ENCODE assay signal across 9 mouse cellular contexts in genomic region chr17:35058316-35058715, GRCm38 (mm10). TPM values are rescaled to one million over a fixed set of nuclear protein-coding genes. Genes with fewer than 3 reads are reported as not detected.
DNase-seq lines count a peak whose midpoint lies in the region; ATAC-seq and TF ChIP-seq lines count a peak whose summit lies in the region.
"Had no signal": no experiment of that assay in that cellular context is flagged by ENCODE, and none has a peak within 500 bp of the region (broad histone marks: within the 10 kb centered on the region; RNA-seq: fewer than 3 reads in every experiment).

No protein-coding gene starts in this region.

- H3K27ac ChIP-seq in gastrocnemius, adult 2 months = peak overlapping the region; percentile 91
- H3K27ac ChIP-seq in forebrain, postnatal 0 days (ENCODE audit: low read depth, low read length) = peak overlapping the region; percentile 86
- H3K27ac ChIP-seq in liver, embryonic 13.5 days = peak overlapping the region; percentile 44; the same call in 1 of the 2 replicates

- H3K4me2 ChIP-seq in forebrain, postnatal 0 days (ENCODE audit: low read depth) = peak overlapping the region; percentile 83
- peak overlapping the region; percentile 92; the same call in 1 of the 2 replicates for H3K4me2 ChIP-seq in liver, embryonic 13.5 days

- peak overlapping the region; percentile 86 for H3K4me3 ChIP-seq in gastrocnemius, adult 2 months
- H3K4me3 ChIP-seq in E14TG2a.4 (replicated peaks; ENCODE audit: low read length) = peak overlapping the region; percentile 92; the same call in 1 of the 2 replicates
- H3K4me3 ChIP-seq in forebrain, postnatal 0 days (ENCODE audit: low read depth, low read length) = peak overlapping the region; percentile 79
- no peak overlapping the region for H3K4me3 ChIP-seq in liver, embryonic 13.5 days (replicated peaks)

- H3K27me3 ChIP-seq in E14TG2a.4 (ENCODE audit: insufficient read depth, low read length) = peaks cover 6% of the 10 kb centered on the region
- H3K27me3 ChIP-seq in forebrain, postnatal 0 days (ENCODE audit: insufficient read depth, low read length) = no peaks in the 10 kb centered on the region
- H3K27me3 ChIP-seq in liver, embryonic 13.5 days = peaks cover 26% of the 10 kb centered on the region

- peaks cover 71% of the 10 kb centered on the region for H3K4me1 ChIP-seq in E14TG2a.4 (replicated peaks; ENCODE audit: low read depth, low read length)
- peaks cover 9% of the 10 kb centered on the region; the same call in 1 of the 2 replicates for H3K4me1 ChIP-seq in forebrain, postnatal 0 days (ENCODE audit: insufficient read depth)
- H3K4me1 ChIP-seq in liver, embryonic 13.5 days (replicated peaks) = peaks cover 70% of the 10 kb centered on the region

- WGBS in forebrain, postnatal 0 days = 74% methylated on average over 9 of the region's 9 CpGs
- WGBS in liver, embryonic 13.5 days (ENCODE audit: insufficient replicate concordance) = 69% methylated on average over 9 of the region's 9 CpGs

- DNase-seq in gastrocnemius, adult 2 months = no peak
- DNase-seq in gastrocnemius, postnatal 25 days = no peak
- DNase-seq in forebrain, postnatal 0 days = no peak
- DNase-seq in liver, embryonic 13.5 days = no peak
- no peak for DNase-seq in left cerebral cortex, postnatal 14 days (ENCODE audit: low spot score in 2 of 2)
- DNase-seq in thymus, postnatal 0 days (ENCODE audit: low spot score) = no peak
- no peak for DNase-seq in layer of hippocampus, adult 9-11 months

- H3K36me3 ChIP-seq in E14TG2a.4 (ENCODE audit: insufficient read depth, low read length) = peaks cover 75% of the 10 kb centered on the region
- peaks cover 17% of the 10 kb centered on the region for H3K36me3 ChIP-seq in forebrain, postnatal 0 days (ENCODE audit: insufficient read depth)
- peaks cover 60% of the 10 kb centered on the region for H3K36me3 ChIP-seq in liver, embryonic 13.5 days

- intact Hi-C loops in gastrocnemius, adult 2 months (cut with DNase I) = loop anchor here (2.0 kb wide), 1 partner anchor 38 kb away; no protein-coding TSS in a partner anchor
- intact Hi-C loops in left cerebral cortex, postnatal 14 days (cut with DNase I) = no loop called here

- peak overlapping the region; percentile 65; the same call in 1 of the 2 replicates for H3K9ac ChIP-seq in forebrain, postnatal 0 days
- no peak overlapping the region for H3K9ac ChIP-seq in liver, embryonic 13.5 days

- no peaks in the 10 kb centered on the region for H3K9me3 ChIP-seq in E14TG2a.4 (ENCODE audit: low read length)
- H3K9me3 ChIP-seq in forebrain, postnatal 0 days (ENCODE audit: low read length) = no peaks in the 10 kb centered on the region
- H3K9me3 ChIP-seq in liver, embryonic 13.5 days (replicated peaks) = no peaks in the 10 kb centered on the region

- ATAC-seq in forebrain, postnatal 0 days = no peak
- ATAC-seq in liver, embryonic 13.5 days (ENCODE audit: low read depth) = no peak

- TF ChIP-seq CTCF in gastrocnemius, adult 2 months (IDR thresholded peaks at IDR 0.05) = no peak
- no peak for TF ChIP-seq CTCF in E14TG2a.4 (conservative IDR thresholded peaks at IDR 0.05; ENCODE audit: low read length)
- no peak for TF ChIP-seq CTCF in forebrain, postnatal 0 days (IDR thresholded peaks at IDR 0.05; ENCODE audit: low read depth)

RNA-seq across cellular contexts. Expression of gene Ddah2, which starts 0.5 kb away (rescaled TPM):
- 1 to 10 TPM; 6.9 to 9.3 TPM for total RNA-seq in gastrocnemius, adult 2 months (2021)
- 10 to 100 TPM; 11.1 to 13.3 TPM for total RNA-seq in gastrocnemius, postnatal 25 days (2021)
- total RNA-seq in forebrain, postnatal 0 days (2014; rRNA removed) = 167 and 220 TPM in 2 replicates
- polyA plus RNA-seq in forebrain, postnatal 0 days (2015; fragmentation: Nextera tagmentation; extraction: Ambion mirVana) = 261 and 299 TPM in 2 replicates
- 28.9 and 30.6 TPM in 2 replicates for polyA plus RNA-seq in liver, embryonic 13.5 days (2015; fragmentation: Nextera tagmentation; extraction: Ambion mirVana)
- total RNA-seq in left cerebral cortex, postnatal 14 days (2021) = 10 to 100 TPM; 16.9 to 19.4 TPM
- polyA plus RNA-seq in thymus, postnatal 0 days (2015; fragmentation: Nextera tagmentation; extraction: Ambion mirVana) = 51.6 and 57.5 TPM in 2 replicates

RNA-seq across cellular contexts. Expression of gene Ly6g6c, which starts 6.9 kb away (rescaled TPM):
- not detected for total RNA-seq in gastrocnemius, adult 2 months (2021)
- total RNA-seq in gastrocnemius, postnatal 25 days (2021) = not detected
- not detected in 2 replicates for total RNA-seq in forebrain, postnatal 0 days (2014; rRNA removed)
- not detected in 2 replicates for polyA plus RNA-seq in forebrain, postnatal 0 days (2015; fragmentation: Nextera tagmentation; extraction: Ambion mirVana)
- polyA plus RNA-seq in liver, embryonic 13.5 days (2015; fragmentation: Nextera tagmentation; extraction: Ambion mirVana) = 0.25 and 0.31 TPM in 2 replicates
- not detected for total RNA-seq in left cerebral cortex, postnatal 14 days (2021)
- 0.27 and 0.57 TPM in 2 replicates for polyA plus RNA-seq in thymus, postnatal 0 days (2015; fragmentation: Nextera tagmentation; extraction: Ambion mirVana)
- polyA plus RNA-seq: macrophage had no signal

RNA-seq across cellular contexts. Expression of gene Mpig6b, which starts 7.7 kb away (rescaled TPM):
- total RNA-seq in gastrocnemius, adult 2 months (2021) = not detected
- total RNA-seq in gastrocnemius, postnatal 25 days (2021) = not detected
- total RNA-seq in forebrain, postnatal 0 days (2014; rRNA removed) = not detected in 2 replicates
- polyA plus RNA-seq in forebrain, postnatal 0 days (2015; fragmentation: Nextera tagmentation; extraction: Ambion mirVana) = 0.08 TPM in 2 replicates
- 4.1 and 5.2 TPM in 2 replicates for polyA plus RNA-seq in liver, embryonic 13.5 days (2015; fragmentation: Nextera tagmentation; extraction: Ambion mirVana)
- total RNA-seq in left cerebral cortex, postnatal 14 days (2021) = not detected
- 0.06 and 0.08 TPM in 2 replicates for polyA plus RNA-seq in thymus, postnatal 0 days (2015; fragmentation: Nextera tagmentation; extraction: Ambion mirVana)

RNA-seq across cellular contexts. Expression of gene Clic1, which starts 8.6 kb away (rescaled TPM):
- 10 to 100 TPM in 1 of 2 experiments, 1 to 10 TPM in 1; 7.2 to 11.3 TPM for total RNA-seq in gastrocnemius, adult 2 months (2021)
- total RNA-seq in gastrocnemius, postnatal 25 days (2021) = 10 to 100 TPM; 12.4 to 18.6 TPM
- total RNA-seq in forebrain, postnatal 0 days (2014; rRNA removed) = 26.8 and 29.3 TPM in 2 replicates
- 47.9 and 50.5 TPM in 2 replicates for polyA plus RNA-seq in forebrain, postnatal 0 days (2015; fragmentation: Nextera tagmentation; extraction: Ambion mirVana)
- 141 and 147 TPM in 2 replicates for polyA plus RNA-seq in liver, embryonic 13.5 days (2015; fragmentation: Nextera tagmentation; extraction: Ambion mirVana)
- 10 to 100 TPM; 10.1 to 13.8 TPM for total RNA-seq in left cerebral cortex, postnatal 14 days (2021)
- 501 and 524 TPM in 2 replicates for polyA plus RNA-seq in thymus, postnatal 0 days (2015; fragmentation: Nextera tagmentation; extraction: Ambion mirVana)

RNA-seq across cellular contexts. Expression of gene Msh5, which starts 11.8 kb away (rescaled TPM):
- not detected for total RNA-seq in gastrocnemius, adult 2 months (2021)
- under 1 TPM; 0.67 to 0.72 TPM for total RNA-seq in gastrocnemius, postnatal 25 days (2021)
- total RNA-seq in forebrain, postnatal 0 days (2014; rRNA removed) = 1.3 and 2.2 TPM in 2 replicates
- polyA plus RNA-seq in forebrain, postnatal 0 days (2015; fragmentation: Nextera tagmentation; extraction: Ambion mirVana) = 1.1 and 1.3 TPM in 2 replicates
- polyA plus RNA-seq in liver, embryonic 13.5 days (2015; fragmentation: Nextera tagmentation; extraction: Ambion mirVana) = 3.2 and 3.4 TPM in 2 replicates
- total RNA-seq in left cerebral cortex, postnatal 14 days (2021) = under 1 TPM; 0.59 to 0.75 TPM
- polyA plus RNA-seq in thymus, postnatal 0 days (2015; fragmentation: Nextera tagmentation; extraction: Ambion mirVana) = 8.9 and 13.5 TPM in 2 replicates
